Mouse (Mus musculus) cerebellum, adult 2 months (tissue): Measurements from ENCODE around the gene Zfp975.
"Not testable (repeated sequence)": the region's sequence is repeated elsewhere in the genome, so short reads cannot be mapped to it uniquely, and the experiment has no call there.

Experiments
- CTCF ChIP-seq: fragments of 200-500 bp; IDR thresholded peaks from 2 replicates; pipeline ENCODE4 v1.5.1; 2011; ENCODE audit warnings: low read depth, mild to moderate bottlenecking, control low read depth, low read length, moderate library complexity, borderline replicate concordance; ENCODE audit not compliant: insufficient read depth
- POLR2A ChIP-seq: fragments of 200-500 bp; IDR thresholded peaks from 2 replicates; pipeline ENCODE4 v1.6.1; 2011; ENCODE audit warnings: low read length, control low read depth, borderline replicate concordance; ENCODE audit not compliant: insufficient read depth

GRCm38 (mm10) chr7:42655211-42655610 lies 37.3 kb downstream of the Zfp975 start:
- TF ChIP-seq POLR2A, CTCF: not testable (repeated sequence)
